Mouse (Mus musculus): ENCODE data around the gene Lrrc37a. TPM values are rescaled to one million over a fixed set of nuclear protein-coding genes. Genes with fewer than 3 reads are reported as not detected.

Gene Lrrc37a
- not detected for total RNA-seq (2023)

DNA sequence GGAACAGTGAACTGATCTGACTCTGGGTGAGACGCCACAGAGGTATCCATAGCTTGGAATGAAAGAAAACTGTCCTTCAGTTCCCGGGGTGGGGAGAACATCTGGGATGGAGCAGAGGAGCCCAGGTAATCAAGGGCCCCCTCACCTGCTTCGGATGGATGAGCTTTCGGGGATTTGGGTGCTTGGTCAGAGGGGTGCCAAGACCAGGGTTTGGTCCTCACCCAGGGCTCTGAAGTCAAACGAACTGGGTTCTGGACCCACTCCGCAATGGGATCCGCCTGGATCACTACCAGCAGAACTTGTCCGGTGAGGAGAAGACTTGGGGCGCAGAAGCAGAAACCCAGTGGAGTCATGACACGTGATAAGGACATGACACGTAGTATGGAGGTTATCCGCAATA is at the start of gene Lrrc37a:
Lrrc37a (minus strand) TSS at position 101 of the 400 bp plus-strand sequence.

GRCm38 (mm10) chr11:103411981-103412949 is 92.1 kb downstream of the Lrrc37a start, which contains the start of gene Plekhm1:
Gene Plekhm1 (minus strand): TSS chr11:103412687.

Other genes starting within 250 kb of the Lrrc37a start
- gene Map3k14, start 237.1 kb downstream of the Lrrc37a start, total RNA-seq (2023), result 10 to 100 TPM; 31.1 to 33.7 TPM
- 10 to 100 TPM; 57.4 to 62.2 TPM for gene Arhgap27, start 140.9 kb downstream of the Lrrc37a start, total RNA-seq (2023)
- gene Plekhm1, start 91.9 kb downstream of the Lrrc37a start, total RNA-seq (2023), result 10 to 100 TPM; 47.6 to 51.5 TPM
- gene Gm884, start 116.5 kb upstream of the Lrrc37a start, total RNA-seq (2023), result not detected
- gene Lyzl6, start 134.3 kb upstream of the Lrrc37a start, total RNA-seq (2023), result not detected
- gene Rprml, start 145.0 kb upstream of the Lrrc37a start, total RNA-seq (2023), result not detected
- gene Gosr2, start 193.3 kb upstream of the Lrrc37a start, total RNA-seq (2023), result 10 to 100 TPM; 44.0 to 46.4 TPM
- gene Wnt9b, start 245.2 kb upstream of the Lrrc37a start, total RNA-seq (2023), result not detected